Mouse (Mus musculus): ENCODE measurements at regions not wholly inside any gene's neighbourhood (a gene's known extent, or its start where the extent isn't known, plus 50 kb on each side); places are given as distances from the start of the nearest gene placed in this dataset.

GRCm38 (mm10) chr4:142773651-142774151 is 439.1 kb downstream of the Prdm2 start:
- no peak for ATAC-seq

GRCm38 (mm10) chr4:142772751-142773455 is 439.9 kb downstream of the Prdm2 start:
- no peak for ATAC-seq

- no peak for ATAC-seq
These were observed 441.2 kb downstream of the Prdm2 start for GRCm38 (mm10) chr4:142771520-142772150.

- ATAC-seq, result no peak
These were observed 442.6 kb downstream of the Prdm2 start for GRCm38 (mm10) chr4:142770177-142770576.

GRCm38 (mm10) chr4:142767665-142768064 is 445.1 kb downstream of the Prdm2 start:
- ATAC-seq, result no peak

GRCm38 (mm10) chr4:142761577-142761976 is 451.2 kb downstream of the Prdm2 start:
- ATAC-seq, result no peak

- no peak for ATAC-seq
These were observed 454.7 kb downstream of the Prdm2 start for GRCm38 (mm10) chr4:142758102-142758501.

- no peak for ATAC-seq
These were observed 456.5 kb downstream of the Prdm2 start for GRCm38 (mm10) chr4:142756332-142756731.

- ATAC-seq, result no peak
These were observed 462.9 kb downstream of the Prdm2 start for GRCm38 (mm10) chr4:142749918-142750317.

GRCm38 (mm10) chr4:142723554-142723907 is 484.3 kb upstream of the Kazn start:
- ATAC-seq, result no peak

GRCm38 (mm10) chr4:142722845-142723553 is 483.8 kb upstream of the Kazn start:
- no peak for ATAC-seq

- ATAC-seq, result no peak
These were observed 462.4 kb upstream of the Kazn start for GRCm38 (mm10) chr4:142701606-142702005.

- no peak for ATAC-seq
These were observed 455.7 kb upstream of the Kazn start for GRCm38 (mm10) chr4:142694926-142695325.

- ATAC-seq, result no peak
These were observed 449.0 kb upstream of the Kazn start for GRCm38 (mm10) chr4:142688241-142688640.

GRCm38 (mm10) chr4:142677426-142677825 is 438.2 kb upstream of the Kazn start:
- ATAC-seq, result no peak

- ATAC-seq, result no peak
These were observed 435.7 kb upstream of the Kazn start for GRCm38 (mm10) chr4:142674641-142675465.

- no peak for ATAC-seq
These were observed 432.8 kb upstream of the Kazn start for GRCm38 (mm10) chr4:142671872-142672458.

- no peak for ATAC-seq
These were observed 425.6 kb upstream of the Kazn start for GRCm38 (mm10) chr4:142664781-142665180.

GRCm38 (mm10) chr4:142658156-142658555 is 419.0 kb upstream of the Kazn start:
- no peak for ATAC-seq

- no peak for ATAC-seq
These were observed 401.9 kb upstream of the Kazn start for GRCm38 (mm10) chr4:142641069-142641468.

GRCm38 (mm10) chr4:142639340-142639733 is 400.1 kb upstream of the Kazn start:
- no peak for ATAC-seq

- no peak for ATAC-seq
These were observed 399.6 kb upstream of the Kazn start for GRCm38 (mm10) chr4:142638733-142639339.
